Mouse (Mus musculus) embryonic facial prominence, embryonic 12.5 days (tissue): ENCODE results near the gene Ptgis. TPM values are rescaled to one million over a fixed set of nuclear protein-coding genes. Genes with fewer than 3 reads are reported as not detected.
A peak's percentile ranks its signal among the peaks of the same experiment; 100 is the strongest.

Experiments
- ATAC-seq: fragments of 200-750 bp; cut with Nextera tagmentation; 2 replicates; pipeline ENCODE4 v1.8.0; 2017; ENCODE audit not compliant: insufficient number of reproducible peaks, insufficient read depth, low FRiP score, low TSS enrichment
- H3K27ac ChIP-seq: fragments of 300-500 bp; sonication (generic); 2 replicates; pipeline ENCODE4 v1.5.1; 2016; ENCODE audit warnings: mild to moderate bottlenecking
- H3K27me3 ChIP-seq: fragments of 300-500 bp; sonication (generic); 2 replicates; pipeline ENCODE4 v1.6.1; 2016; ENCODE audit warnings: mild to moderate bottlenecking, moderate library complexity
- H3K36me3 ChIP-seq: fragments of 300-500 bp; sonication (generic); 2 replicates; pipeline ENCODE4 v1.6.1; 2016; ENCODE audit warnings: mild to moderate bottlenecking
- H3K4me1 ChIP-seq: fragments of 300-500 bp; sonication (generic); 2 replicates; pipeline ENCODE4 v1.6.1; 2016
- H3K4me2 ChIP-seq: fragments of 300-500 bp; sonication (generic); replicated peaks from 2 replicates; pipeline ENCODE4 v1.6.1; 2016; ENCODE audit warnings: mild to moderate bottlenecking, moderate library complexity
- H3K4me3 ChIP-seq: fragments of 300-500 bp; sonication (generic); 2 replicates; pipeline ENCODE4 v1.5.1; 2016; ENCODE audit warnings: mild to moderate bottlenecking
- H3K9ac ChIP-seq: fragments of 300-500 bp; sonication (generic); 2 replicates; pipeline ENCODE4 v1.6.1; 2016; ENCODE audit warnings: mild to moderate bottlenecking, moderate library complexity
- H3K9me3 ChIP-seq: fragments of 300-500 bp; sonication (generic); 2 replicates; pipeline ENCODE4 v1.6.1; 2016; ENCODE audit warnings: mild to moderate bottlenecking, moderate library complexity
- WGBS: fragments of 180-500 bp; shearing (Covaris S2); methylation state at CpG from one replicate; pipeline ENCODE4 v1.1.7; 2016; 5-methylcytosine and 5-hydroxymethylcytosine counted together
- polyA plus RNA-seq: library from polyadenylated mRNA; unstranded; fragments of >200 nt; fragmentation: Nextera tagmentation; extraction: Ambion mirVana; gene quantifications from 2 replicates; pipeline ENCODE4 v1.2.1, GENCODE M21; 2016

Gene Ptgis
- polyA plus RNA-seq, 1 experiment from 2014 or later = 19.1 TPM

- peaks cover 22% of the 10 kb centered on the region for H3K4me1 ChIP-seq
- H3K9me3 ChIP-seq = no peaks in the 10 kb centered on the region
- H3K36me3 ChIP-seq = no peaks in the 10 kb centered on the region
- H3K9ac ChIP-seq = no peak overlapping the region
- no peak overlapping the region for H3K4me3 ChIP-seq
- no peak overlapping the region for H3K4me2 ChIP-seq
- peaks cover 47% of the 10 kb centered on the region for H3K27me3 ChIP-seq
- 83% methylated on average over 2 of the region's 2 CpGs for WGBS
- no peak for ATAC-seq
- no peak overlapping the region for H3K27ac ChIP-seq
Observed at GRCm38 (mm10) chr2:167185432-167185831, 55.0 kb downstream of the Ptgis start.

GRCm38 (mm10) chr2:167181662-167182389 is 58.6 kb downstream of the Ptgis start:
- 81% methylated on average over 14 of the region's 14 CpGs for WGBS
- Histone ChIP-seq H3K9ac (no peak overlapping the region), H3K4me3 (no peak overlapping the region), H3K27me3 (peaks cover 14% of the 10 kb centered on the region), H3K4me2 (no peak overlapping the region), H3K27ac (no peak overlapping the region), H3K36me3 (no peaks in the 10 kb centered on the region), H3K9me3 (no peaks in the 10 kb centered on the region), H3K4me1 (peaks cover 7% of the 10 kb centered on the region; the same call in 1 of the 2 replicates)
- ATAC-seq = no peak

DNA sequence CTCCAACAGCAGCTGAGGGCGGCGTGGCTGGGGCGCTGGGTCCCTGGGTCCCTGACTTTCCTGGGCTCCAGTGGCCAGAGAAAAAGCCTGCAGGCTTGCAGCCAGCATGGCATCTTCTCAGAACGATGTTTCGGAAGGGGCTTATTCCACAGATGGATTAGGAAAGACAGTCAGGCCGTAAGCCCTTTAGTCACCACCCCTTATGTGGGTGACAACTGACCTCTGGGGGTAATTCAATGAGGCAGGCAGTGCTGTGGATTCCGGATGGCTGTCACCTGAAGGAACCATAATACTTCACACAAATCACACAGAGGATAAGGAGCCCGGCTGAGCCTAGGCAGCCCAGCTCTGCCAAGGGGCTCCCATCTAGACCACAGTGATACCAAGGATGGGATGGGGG is 59.3 kb downstream of the Ptgis start:
- no peak overlapping the region for H3K4me2 ChIP-seq
- H3K9me3 ChIP-seq = no peaks in the 10 kb centered on the region
- peaks cover 1% of the 10 kb centered on the region; the same call in 1 of the 2 replicates for H3K4me1 ChIP-seq
- WGBS = 76% methylated on average over 8 of the region's 8 CpGs
- H3K27me3 ChIP-seq = peaks cover 8% of the 10 kb centered on the region; the same call in 1 of the 2 replicates
- no peak for ATAC-seq
- no peak overlapping the region for H3K27ac ChIP-seq
- no peak overlapping the region for H3K9ac ChIP-seq
- H3K36me3 ChIP-seq = no peaks in the 10 kb centered on the region
- no peak overlapping the region for H3K4me3 ChIP-seq

DNA sequence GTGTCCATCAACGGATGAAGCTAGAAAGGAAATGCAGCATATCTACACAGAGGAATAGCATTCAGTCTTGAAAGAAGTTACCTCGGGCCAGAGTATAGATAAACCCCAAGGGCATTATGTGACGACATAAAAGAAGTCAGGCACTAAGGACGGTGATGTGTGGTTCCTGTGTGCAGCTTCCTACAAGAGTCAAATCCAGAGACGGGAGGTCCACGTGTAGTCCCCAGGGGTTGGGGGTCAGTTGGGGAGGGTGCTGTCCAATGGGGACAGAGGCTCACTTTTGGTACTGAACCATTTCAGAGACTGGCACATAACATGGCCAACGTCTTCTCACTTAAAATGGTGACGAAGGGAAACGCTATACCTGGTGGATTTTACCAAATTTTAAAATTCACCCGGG is 61.1 kb downstream of the Ptgis start:
- WGBS = 83% methylated on average over 10 of the region's 10 CpGs
- no peak for ATAC-seq
- Histone ChIP-seq H3K9me3 (no peaks in the 10 kb centered on the region), H3K27me3 (0 out of 2 replicates have a peak, but pooled peaks cover 2% of the 10 kb centered on the region), H3K27ac (no peak overlapping the region), H3K9ac (no peak overlapping the region), H3K4me3 (no peak overlapping the region), H3K4me1 (no peaks in the 10 kb centered on the region), H3K36me3 (no peaks in the 10 kb centered on the region), H3K4me2 (no peak overlapping the region)

DNA sequence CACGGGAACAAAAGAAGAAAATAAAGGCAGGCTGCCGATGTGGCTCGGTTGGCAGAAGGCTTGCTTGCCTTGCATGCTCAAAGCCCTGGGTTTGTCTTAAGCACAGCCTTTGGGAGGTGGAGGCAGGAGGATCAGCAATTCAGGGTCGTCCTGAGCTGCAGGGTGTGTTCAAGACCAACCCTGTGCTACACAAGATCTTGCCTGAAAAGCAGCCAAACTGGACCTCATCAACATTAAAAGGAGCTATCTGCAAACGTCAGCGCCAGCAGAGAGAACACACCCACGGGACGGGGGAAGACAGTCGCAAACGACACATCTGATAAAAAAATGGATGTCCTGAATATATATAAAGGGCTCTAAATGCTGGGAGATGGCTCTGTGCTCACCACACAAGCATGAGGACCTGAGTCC is 63.2 kb downstream of the Ptgis start:
- no peaks in the 10 kb centered on the region for H3K4me1 ChIP-seq
- ATAC-seq = no peak
- no peak overlapping the region for H3K9ac ChIP-seq
- no peak overlapping the region for H3K4me2 ChIP-seq
- H3K9me3 ChIP-seq = no peaks in the 10 kb centered on the region
- no peaks in the 10 kb centered on the region for H3K36me3 ChIP-seq
- H3K27me3 ChIP-seq = 0 out of 2 replicates have a peak, but pooled peaks cover 2% of the 10 kb centered on the region
- no peak overlapping the region for H3K4me3 ChIP-seq
- no peak overlapping the region for H3K27ac ChIP-seq
- WGBS = 80% methylated on average over 10 of the region's 10 CpGs

- Histone ChIP-seq H3K36me3 (no peaks in the 10 kb centered on the region), H3K4me3 (no peak overlapping the region), H3K27ac (no peak overlapping the region), H3K4me1 (no peaks in the 10 kb centered on the region), H3K9ac (no peak overlapping the region), H3K4me2 (no peak overlapping the region), H3K9me3 (no peaks in the 10 kb centered on the region), H3K27me3 (0 out of 2 replicates have a peak, but pooled peaks cover 2% of the 10 kb centered on the region)
- ATAC-seq = no peak
- 88% methylated on average over 6 of the region's 6 CpGs for WGBS
Observed at GRCm38 (mm10) chr2:167175284-167175683, 65.1 kb downstream of the Ptgis start.

- Histone ChIP-seq H3K4me1 (no peaks in the 10 kb centered on the region), H3K36me3 (no peaks in the 10 kb centered on the region), H3K4me3 (no peak overlapping the region), H3K9me3 (no peaks in the 10 kb centered on the region), H3K9ac (no peak overlapping the region), H3K27ac (no peak overlapping the region), H3K27me3 (0 out of 2 replicates have a peak, but pooled peaks cover 2% of the 10 kb centered on the region), H3K4me2 (no peak overlapping the region)
- 80% methylated on average over 5 of the region's 5 CpGs for WGBS
- no peak for ATAC-seq
Observed at GRCm38 (mm10) chr2:167173051-167173875, 67.1 kb downstream of the Ptgis start.

- no peaks in the 10 kb centered on the region for H3K9me3 ChIP-seq
- peak; percentile 37; the same call in 1 of the 2 replicates for ATAC-seq
- no peaks in the 10 kb centered on the region for H3K36me3 ChIP-seq
- 57% methylated on average over 11 of the region's 11 CpGs for WGBS
- H3K9ac ChIP-seq = no peak overlapping the region
- H3K27ac ChIP-seq = no peak overlapping the region
- no peaks in the 10 kb centered on the region for H3K27me3 ChIP-seq
- H3K4me3 ChIP-seq = no peak overlapping the region
- no peak overlapping the region for H3K4me2 ChIP-seq
- H3K4me1 ChIP-seq = peaks cover 6% of the 10 kb centered on the region
Observed at GRCm38 (mm10) chr2:167167515-167168212, 72.7 kb downstream of the Ptgis start.

GRCm38 (mm10) chr2:167163600-167163999 is 76.8 kb downstream of the Ptgis start:
- WGBS = 90% methylated on average over 9 of the region's 9 CpGs
- H3K9ac ChIP-seq = no peak overlapping the region
- no peak for ATAC-seq
- H3K27me3 ChIP-seq = no peaks in the 10 kb centered on the region
- H3K9me3 ChIP-seq = no peaks in the 10 kb centered on the region
- H3K27ac ChIP-seq = no peak overlapping the region
- H3K4me2 ChIP-seq = no peak overlapping the region
- no peaks in the 10 kb centered on the region for H3K36me3 ChIP-seq
- no peak overlapping the region for H3K4me3 ChIP-seq
- peaks cover 6% of the 10 kb centered on the region for H3K4me1 ChIP-seq

DNA sequence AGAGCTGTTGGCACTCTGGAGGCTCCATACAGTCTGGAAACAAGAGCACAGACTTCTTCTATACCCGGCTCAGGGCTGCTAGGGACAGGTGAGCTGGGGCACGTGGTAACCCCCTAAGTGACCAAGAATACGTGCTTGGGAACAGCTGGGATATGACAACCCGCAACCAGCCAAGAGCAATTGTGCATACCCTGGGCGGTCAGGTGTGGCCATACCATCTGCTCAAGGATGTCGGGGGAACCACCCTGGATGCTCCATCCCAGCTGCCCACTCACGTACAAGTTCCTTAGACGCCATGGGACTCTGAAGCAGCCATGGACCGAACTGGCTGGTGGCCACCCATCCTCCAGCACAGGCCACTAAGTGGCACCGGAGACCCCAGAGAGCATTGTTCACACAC is 77.3 kb downstream of the Ptgis start:
- WGBS = 87% methylated on average over 10 of the region's 10 CpGs
- H3K9me3 ChIP-seq = no peaks in the 10 kb centered on the region
- H3K4me3 ChIP-seq = no peak overlapping the region
- H3K4me1 ChIP-seq = peaks cover 6% of the 10 kb centered on the region
- no peaks in the 10 kb centered on the region for H3K27me3 ChIP-seq
- H3K27ac ChIP-seq = no peak overlapping the region
- ATAC-seq = no peak
- no peak overlapping the region for H3K9ac ChIP-seq
- no peaks in the 10 kb centered on the region for H3K36me3 ChIP-seq
- H3K4me2 ChIP-seq = no peak overlapping the region

GRCm38 (mm10) chr2:167162516-167163021 is 77.8 kb downstream of the Ptgis start:
- peaks cover 5% of the 10 kb centered on the region for H3K4me1 ChIP-seq
- H3K36me3 ChIP-seq = no peaks in the 10 kb centered on the region
- no peak overlapping the region for H3K4me2 ChIP-seq
- H3K9ac ChIP-seq = no peak overlapping the region
- WGBS = 65% methylated on average over 10 of the region's 10 CpGs
- H3K27ac ChIP-seq = no peak overlapping the region
- no peaks in the 10 kb centered on the region for H3K27me3 ChIP-seq
- no peak for ATAC-seq
- H3K4me3 ChIP-seq = no peak overlapping the region
- H3K9me3 ChIP-seq = no peaks in the 10 kb centered on the region
